Mouse (Mus musculus) WW6 (cell line): ENCODE results near the gene Pdzd7.

Experiments
- DNase-seq: peaks from one replicate; pipeline ENCODE4 v3.0.0-alpha.2; 2013; ENCODE audit warnings: low read depth, low spot score

Gene Pdzd7

DNA sequence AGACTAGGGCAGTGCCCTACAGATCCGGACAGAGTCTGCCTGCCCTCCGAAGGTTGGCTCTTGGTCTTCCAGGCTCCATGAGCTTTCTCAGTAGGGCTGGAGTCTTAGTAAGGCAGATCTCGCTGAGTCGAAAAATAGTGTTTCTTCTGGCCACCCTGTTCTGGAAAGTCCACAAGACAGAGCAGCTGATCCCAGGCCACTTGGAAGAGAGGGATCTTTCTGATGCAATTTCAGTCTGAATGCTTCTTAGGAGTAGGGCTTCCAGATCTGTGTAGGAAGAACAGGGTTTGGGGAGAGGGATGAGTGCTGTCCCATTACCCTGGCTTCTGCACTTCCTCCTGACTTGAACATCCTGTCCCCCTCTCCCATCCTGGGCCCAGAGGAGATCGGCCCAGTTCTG is at the start of gene Pdzd7:
TSS of gene Pdzd7 (minus strand) at position 67 of the 400 bp plus-strand sequence.
- no peak for DNase-seq

GRCm38 (mm10) chr19:45081841-45082550 is 36.5 kb upstream of the Pdzd7 start:
- no peak for DNase-seq

DNA sequence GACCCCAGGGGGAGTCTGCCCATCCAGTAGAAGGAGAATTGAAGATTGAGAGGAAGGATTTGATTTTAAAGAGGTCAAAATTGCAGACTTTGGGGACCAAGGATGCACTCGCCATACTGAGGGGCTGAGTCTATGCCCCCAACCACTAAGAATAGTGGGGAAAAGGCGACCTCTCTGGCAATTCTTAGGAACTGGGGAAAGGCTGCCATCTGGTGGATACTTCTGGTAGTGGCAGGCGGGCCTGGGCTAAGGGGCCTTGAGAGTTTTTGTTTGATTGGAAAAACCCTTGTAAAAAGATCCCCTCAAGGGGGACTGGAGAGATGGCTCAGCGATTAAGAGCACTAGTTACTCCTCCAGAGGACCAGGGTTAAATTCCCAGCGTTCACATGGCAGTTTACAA is 35.8 kb upstream of the Pdzd7 start:
- no peak for DNase-seq

DNA sequence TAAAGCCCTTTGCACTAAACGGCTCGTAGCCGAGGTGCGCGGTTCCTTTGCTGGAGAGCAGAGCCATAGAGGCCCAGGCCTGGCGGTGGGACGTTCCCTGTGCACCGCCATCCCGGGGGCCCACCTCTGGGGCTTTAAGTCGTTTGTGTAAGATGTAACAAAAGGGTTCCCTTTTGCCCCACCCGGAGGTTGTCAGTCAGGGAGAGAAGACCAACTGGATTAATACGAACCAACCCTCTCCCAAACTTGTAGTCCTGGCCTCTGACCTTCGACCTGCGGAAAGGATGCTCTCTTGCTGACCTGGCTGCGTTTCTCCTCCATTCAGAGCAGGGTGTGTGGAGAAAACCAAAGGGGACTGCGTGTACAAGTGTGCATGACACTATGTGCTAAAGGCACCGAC is 35.2 kb upstream of the Pdzd7 start:
- no peak for DNase-seq

- no peak for DNase-seq
These were observed 34.4 kb upstream of the Pdzd7 start for GRCm38 (mm10) chr19:45079769-45080515.

GRCm38 (mm10) chr19:45078971-45079764 is 33.7 kb upstream of the Pdzd7 start:
- no peak for DNase-seq

DNA sequence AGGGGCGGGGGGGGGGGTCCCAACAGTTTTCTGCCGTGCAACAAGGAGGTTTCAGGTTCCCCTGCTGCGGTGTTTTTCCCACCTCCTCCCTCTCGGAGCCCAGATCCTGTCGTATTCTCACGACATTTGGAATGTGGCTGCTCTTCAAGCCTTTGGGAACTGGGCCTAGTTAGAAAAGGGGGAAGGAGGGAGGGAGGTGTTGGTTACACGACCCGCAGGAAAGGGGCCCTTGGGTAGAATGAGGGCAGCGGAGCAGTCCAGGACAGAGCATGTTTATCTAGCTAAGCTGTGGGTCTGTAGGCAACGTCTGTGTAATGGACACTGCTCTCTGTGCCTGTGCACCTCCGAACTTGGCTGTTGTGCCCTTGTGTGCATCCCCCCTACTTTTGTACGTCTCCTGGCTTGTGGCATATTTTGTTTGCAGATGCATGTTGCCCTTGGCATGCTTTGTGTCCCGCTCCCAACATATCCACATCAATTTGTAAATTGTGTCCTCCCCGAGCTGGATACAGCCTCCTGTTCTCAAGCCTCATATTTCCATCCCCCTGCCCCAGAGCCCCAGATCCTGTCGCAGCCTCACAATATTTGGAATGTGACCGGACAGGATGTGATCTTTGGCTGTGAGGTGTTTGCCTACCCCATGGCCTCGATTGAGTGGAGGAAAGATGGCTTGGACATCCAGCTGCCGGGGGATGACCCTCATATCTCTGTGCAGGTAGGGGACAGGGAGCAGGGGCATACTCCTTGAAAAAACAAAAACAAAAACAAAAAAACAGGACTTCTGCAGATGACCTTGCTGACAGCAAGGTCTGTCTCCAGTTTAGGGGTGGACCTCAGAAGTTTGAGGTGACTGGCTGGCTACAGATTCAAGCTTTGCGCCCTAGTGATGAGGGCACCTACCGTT is 32.5 kb upstream of the Pdzd7 start:
- no peak for DNase-seq

GRCm38 (mm10) chr19:45076586-45077510 is 31.3 kb upstream of the Pdzd7 start:
- DNase-seq: no peak

DNA sequence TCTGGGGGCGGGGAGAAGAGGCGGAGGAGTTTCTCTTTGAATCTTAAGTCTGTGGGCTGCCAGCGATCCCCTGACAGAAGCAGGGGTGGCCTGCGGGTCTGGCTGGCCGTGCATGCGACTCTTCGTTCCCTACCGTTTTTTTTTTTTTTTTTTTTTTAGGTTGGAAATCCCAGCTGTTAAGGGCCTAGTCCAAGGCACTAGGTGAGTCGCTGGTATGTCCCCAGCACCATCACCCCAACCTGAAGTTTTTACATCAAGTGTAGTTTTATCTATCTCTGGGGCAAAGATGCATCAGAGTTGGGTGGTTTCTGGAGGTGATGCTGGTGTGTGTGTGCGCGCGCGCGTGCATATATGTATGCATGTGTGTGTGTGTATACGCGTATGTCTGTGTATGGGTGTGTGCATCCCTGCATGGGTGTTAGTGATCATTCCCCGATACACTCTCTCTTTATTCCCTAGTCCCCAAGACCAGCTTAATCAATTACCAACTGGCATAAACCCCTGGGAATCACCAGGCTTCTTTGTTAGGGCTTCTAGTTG is 30.6 kb upstream of the Pdzd7 start:
- no peak for DNase-seq

DNA sequence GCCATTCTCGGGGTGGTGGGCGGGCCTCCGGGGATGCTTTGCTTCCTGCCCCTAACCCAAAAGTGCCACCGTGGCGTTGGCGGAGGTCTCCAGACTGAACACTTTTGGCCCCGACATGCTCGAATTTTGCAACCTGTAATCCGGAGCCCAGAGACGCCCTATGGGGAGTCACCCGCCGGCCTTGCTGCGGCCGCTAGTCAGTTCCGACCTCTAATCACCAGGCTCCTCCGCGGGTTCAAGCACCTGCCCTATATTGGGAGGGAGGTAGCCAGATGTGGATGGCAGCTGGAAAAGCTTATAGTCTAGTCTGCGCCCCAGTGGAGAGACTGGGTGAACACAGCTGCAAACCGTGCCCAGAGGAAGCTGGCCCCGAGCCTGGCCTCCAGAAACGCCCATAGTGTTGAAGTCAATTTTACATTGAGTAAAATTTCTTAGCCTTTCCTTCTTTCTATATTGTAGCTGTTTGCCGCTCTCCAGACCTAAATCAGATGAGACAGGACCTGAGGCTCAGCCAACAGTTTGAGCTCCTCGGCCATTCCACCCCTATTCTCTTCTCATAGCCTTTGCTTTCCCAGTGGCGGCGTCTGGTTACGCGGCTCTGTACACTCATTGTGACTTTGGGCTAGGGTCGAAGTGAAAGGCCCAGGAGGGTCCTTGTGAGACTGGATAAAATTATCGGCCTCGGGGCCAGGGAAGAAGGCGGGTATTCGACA is 30.0 kb upstream of the Pdzd7 start:
- no peak for DNase-seq

DNA sequence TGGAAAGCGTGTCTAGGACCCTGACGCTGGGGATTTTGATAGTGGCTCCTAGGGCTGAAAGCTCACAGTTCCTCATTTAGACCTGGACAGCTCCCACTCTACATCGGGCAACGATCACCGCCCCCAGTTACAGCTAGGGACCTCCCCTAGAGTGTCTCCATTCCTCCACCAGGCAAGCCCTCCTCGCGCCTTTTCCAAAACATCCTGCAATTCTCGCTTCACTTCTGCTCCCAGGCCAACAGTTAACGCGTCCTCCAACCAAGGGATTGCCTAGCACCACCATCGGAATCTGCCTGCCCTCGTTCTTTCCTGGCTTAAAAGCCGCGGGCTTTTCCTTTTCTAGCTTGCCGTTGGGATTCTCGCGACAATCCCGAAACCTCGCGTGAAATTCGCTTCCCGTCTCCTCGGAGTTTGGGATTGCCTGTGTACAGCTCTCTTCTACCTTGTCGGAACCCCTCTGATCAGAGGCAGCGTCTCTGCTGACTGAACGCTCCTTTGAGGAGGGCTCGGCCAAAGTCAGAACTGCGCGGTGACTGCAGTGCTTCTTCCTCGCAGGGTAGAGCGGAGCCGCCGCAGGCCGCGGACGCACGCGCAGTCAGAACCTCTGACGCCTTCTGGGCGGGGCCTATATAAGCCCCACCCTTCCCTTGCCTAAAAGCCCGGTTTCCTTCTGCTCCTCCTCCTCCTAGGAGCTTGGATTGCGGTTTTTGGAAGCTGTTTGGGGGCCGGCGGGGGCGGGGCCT is 29.2 kb upstream of the Pdzd7 start, which contains the start of gene Kazald1:
TSS of gene Kazald1 (plus strand) at position 662 of the 743 bp plus-strand sequence.
- peak; percentile 85 for DNase-seq

DNA sequence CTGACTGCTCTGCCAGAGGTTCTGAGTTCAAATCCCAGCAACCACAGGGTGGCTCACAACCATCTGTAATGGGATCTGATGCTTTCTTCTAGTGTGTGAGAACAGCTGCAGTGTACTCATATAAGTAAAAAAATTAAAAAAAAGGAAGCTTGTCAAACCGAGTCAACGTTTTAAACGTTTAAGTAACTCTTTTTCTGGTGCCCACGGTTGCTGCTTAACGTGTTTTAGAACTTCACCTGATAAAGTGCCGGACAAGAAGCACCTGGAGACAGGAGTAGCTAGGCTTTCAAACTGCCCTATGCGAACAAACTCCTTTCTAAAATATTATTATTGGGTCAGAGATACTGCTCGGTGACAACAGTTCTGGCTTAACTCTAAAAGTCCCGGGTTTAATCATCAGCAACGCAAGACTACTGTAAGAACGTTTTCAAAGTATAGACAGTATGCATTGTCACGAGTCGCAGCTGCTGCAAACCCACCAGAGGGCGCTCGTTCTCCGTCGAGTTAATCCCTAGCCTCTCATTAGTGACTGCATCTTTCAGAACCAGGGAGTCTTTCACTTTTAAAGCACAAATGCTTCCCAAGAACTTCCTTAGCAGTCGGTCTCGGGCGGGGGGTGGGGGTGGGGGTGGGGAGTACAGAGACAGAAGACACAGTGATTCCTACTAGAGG is 28.5 kb upstream of the Pdzd7 start:
- no peak for DNase-seq

- DNase-seq: no peak
These were observed 22.4 kb upstream of the Pdzd7 start for GRCm38 (mm10) chr19:45067758-45068510.

- DNase-seq: no peak
These were observed 21.7 kb upstream of the Pdzd7 start for GRCm38 (mm10) chr19:45067170-45067569.

DNA sequence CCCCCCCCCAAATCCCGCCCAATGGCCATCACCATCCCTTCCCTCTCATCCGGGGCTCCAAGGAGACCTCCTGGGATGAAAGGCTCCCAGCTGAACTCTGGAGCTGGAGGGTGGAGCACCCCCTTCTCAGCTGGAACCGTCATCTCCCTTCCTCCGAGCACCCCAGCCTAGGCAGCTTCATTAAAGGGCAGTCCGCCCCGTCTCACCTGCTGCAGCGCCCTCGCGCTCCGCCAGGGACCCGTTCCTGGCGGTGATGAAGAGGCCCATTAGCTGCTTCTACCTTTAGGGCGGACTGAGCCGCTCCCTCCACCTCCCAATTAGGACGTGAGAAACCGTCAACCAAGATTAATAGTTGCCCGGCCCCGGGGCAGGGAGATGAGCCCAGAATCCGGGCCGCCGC is 19.7 kb upstream of the Pdzd7 start:
- DNase-seq: no peak

DNA sequence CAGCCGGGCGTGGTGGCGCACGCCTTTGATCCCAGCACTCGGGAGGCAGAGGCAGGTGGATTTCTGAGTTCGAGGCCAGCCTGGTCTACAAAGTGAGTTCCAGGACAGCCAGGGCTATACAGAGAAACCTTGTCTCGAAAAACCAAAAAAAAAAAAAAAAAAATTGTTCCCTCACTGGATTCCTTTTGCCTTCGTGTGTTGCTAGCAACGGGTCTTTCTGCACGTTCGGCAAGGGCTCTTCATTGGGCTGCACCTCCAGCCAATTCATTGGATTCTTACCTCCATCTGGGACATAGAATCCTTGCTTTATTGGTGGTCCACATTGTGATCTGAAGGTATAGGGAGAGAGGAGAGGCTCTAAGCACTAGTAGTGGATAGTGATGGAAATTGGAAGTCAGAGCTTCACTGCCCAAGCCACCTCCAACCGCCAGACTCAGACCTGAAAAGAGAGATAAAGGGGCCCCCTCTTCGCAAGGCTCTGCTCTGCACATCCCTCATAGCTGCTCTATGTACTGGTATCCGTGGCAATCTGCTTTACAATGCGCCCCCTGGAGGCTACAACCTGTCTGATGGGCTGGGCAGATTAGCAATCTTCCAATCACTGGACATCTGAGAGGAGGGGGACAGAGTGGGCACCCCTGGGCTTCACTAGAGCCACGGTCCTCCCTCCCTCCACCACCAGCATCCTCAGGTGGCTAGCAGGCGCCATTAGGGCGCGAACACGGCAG is 18.2 kb upstream of the Pdzd7 start:
- DNase-seq: no peak

GRCm38 (mm10) chr19:45058841-45059240 is 13.3 kb upstream of the Pdzd7 start:
- no peak for DNase-seq
